Mouse (Mus musculus) gastrocnemius, adult 8-10 months (tissue): ENCODE measurements around the gene Immp2l. TPM values are rescaled to one million over a fixed set of nuclear protein-coding genes. Genes with fewer than 3 reads are reported as not detected.

Source experiments
- DNase-seq, 2 experiments: peaks; one replicate each; pipeline ENCODE4 v3.0.0; 2022; ENCODE audit warnings: low spot score in 2 of 2
- total RNA-seq, 4 experiments: library from RNA; stranded (reverse); gene quantifications; 2 replicates each; pipeline ENCODE4 v1.2.4; 2022

The Immp2l gene
- total RNA-seq, 4 experiments from 2014 or later: 11.0 to 15.7 (median 13.6) TPM

DNA sequence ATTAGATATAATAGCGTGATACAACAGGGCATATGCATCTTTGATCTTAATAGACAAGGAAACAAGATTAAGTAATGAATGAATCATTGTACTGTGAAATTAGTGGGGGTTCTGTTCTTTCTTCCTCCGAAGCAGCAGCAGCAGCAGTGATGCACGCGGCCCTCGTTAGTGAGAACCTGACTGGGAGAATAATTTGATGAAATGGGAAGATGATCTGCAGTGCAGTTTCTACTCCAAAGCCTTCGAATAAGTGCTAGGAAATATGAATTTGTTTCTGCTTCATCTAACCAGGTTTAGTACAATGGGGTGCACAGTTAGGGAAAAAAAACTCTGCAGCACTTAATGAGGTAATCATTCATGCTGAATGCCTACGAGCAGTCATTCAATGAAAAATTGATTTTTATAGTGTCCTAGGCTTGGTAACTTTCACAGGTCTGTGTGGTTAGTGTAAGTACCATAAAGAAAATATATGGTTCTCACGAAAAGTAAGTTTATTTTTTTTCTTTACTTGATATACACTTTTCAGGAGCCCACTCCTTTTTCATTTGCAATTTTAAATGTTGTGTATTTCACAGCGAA, 401.3 kb downstream of the Immp2l start:
- no peak for DNase-seq

DNA sequence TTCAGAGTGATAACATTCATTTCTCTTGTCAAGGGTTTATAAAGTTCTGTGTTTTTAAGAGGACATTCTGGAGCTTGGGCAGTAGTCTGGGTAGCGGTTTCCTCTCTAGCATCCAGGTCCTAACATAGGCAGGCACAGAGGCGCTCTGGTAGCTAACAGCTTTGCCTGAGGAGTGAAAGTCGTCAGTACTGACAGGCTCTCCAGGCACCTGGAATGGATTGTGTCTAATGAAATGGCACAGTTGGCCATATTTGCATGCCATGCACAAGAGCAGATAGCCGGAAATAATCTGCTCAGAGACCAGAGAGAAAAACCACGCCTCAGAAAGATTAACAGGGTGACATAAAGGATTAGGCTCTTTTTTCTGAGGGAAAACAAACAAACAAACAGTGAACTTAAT, 403.6 kb downstream of the Immp2l start:
- DNase-seq: no peak

DNA sequence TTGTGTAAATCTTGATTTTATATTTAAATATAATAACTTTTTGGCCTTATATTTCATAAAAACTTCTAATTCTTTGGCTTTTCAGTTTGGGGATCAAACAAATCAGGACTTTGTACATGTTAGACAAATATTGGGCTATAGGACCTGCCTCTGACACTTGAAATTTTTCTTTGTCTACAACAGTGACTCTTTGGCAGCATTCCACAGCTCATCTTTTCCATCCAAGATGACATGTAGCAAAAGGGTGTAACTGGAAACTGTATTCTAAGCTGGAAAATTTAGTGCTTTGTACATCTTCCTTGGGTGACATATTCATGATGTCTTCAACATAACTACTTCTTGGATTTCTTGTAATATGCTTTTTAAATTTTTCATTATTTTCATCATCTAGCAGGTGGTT, 404.9 kb downstream of the Immp2l start:
- DNase-seq: no peak

DNA sequence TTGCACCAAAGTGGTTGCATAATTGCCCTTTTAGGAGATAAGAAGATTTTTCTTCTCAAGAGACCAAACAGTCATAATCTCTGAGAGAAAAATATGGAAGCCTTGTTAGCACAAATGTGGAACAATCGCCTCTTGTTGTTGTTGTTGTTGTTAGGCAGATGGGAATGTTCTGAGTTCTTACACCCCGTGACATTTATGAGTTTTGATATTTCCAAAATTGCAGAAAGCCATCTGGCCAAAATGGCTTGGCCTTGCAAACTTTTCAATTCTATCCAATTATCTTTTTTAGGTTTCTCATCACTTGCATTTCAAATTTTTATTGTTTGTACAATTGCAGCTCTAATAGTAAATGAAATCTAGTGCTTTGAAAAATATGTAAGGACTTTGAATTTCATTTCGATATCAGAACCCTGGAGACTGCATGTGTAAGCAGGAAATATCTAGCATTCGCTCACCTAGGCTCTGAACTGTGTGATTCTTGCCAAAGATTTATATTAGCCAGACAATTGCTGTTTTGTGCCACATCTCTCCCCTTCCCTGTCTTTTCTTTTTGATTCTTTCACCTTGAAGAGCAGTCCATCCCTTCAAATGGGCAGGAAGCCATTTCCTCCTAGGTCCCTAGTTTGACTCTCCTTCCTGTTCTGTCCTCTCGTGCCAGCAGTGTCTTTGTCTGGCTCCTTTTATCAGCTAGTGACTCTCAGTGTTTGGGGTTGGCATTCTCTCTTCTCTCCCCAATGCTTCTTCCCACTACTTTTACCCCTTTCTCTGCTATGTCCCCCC, 412.5 kb downstream of the Immp2l start:
- DNase-seq: no peak

DNA sequence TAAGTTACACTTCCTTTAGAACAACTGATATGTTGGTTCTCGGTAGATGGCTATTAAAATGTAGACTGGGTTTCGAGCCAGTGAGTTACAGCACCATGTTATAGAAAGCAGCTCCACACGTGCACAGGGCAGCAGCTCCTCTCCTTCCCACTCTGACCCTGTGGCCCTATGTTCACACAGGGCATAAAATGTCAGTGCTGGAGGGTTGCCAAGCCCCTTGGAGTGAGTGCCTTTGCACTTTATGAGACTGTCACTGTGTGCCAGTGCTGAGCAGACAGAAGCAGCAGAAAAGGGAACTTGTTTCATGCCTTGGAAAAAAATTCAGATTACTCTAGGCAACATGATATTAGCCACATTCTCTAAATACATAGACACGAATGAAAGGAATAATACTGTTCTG, 414.6 kb downstream of the Immp2l start:
- DNase-seq: peak; percentile 34 to 50

DNA sequence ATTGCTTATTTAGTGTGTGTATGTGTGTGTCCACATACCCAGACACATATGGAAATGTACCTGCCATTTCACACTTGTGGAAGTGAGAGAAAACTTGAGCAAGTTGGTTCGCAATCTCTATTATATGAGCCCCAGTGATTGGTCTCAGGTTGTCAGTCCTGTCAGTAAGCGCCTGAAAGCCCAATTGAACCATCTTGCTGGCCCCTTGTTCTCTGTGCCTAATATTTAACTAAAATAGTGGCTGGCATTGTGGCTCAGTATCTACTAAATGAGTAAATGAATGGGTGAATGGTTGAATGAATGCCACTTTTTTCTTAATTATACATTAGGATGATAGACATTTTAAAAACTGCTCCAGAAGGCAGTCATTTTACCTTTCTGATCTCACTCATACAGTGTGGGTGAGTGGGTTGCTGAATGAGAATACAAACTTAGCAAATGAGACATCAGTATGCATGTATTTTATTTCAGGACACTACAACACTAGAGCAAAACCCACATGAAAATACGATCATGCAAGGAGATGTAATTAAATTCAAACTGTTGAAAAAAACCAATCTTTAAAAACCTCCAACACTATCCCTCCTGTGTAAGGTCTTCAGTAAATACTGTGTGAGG, 444.6 kb downstream of the Immp2l start:
- DNase-seq: no peak

DNA sequence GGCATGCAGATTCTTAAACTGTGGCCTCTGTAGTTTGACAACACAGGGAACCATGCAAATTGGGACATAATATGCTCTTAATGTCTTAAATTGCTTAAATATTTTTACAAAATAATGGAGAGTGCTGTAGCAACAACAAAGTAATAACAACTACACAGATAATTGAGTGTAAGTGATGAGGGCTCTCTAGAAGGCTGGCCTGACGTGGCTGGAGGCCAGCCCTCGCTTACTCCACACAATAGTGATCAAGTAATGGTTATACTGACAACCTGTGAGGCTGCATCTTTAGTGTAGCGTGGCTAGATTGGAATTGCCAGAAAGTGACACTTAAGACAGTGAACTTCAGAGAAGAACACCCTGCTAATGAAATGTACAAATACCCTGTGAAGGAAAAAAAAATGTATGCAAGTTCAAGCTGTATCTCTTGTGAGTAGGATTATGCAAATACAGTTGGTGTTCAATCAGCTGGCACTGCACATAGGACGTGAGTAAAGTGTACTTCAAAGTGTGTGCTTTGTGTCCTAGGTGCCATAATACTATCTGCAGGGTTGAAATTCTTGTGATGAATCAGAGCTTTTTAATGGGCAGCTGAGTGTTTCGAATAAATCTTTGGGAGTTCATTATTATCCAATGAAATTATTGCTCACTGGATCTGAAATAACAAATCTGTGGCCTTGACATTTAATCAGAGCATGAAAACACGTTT, 445.4 kb downstream of the Immp2l start:
- DNase-seq: no peak

DNA sequence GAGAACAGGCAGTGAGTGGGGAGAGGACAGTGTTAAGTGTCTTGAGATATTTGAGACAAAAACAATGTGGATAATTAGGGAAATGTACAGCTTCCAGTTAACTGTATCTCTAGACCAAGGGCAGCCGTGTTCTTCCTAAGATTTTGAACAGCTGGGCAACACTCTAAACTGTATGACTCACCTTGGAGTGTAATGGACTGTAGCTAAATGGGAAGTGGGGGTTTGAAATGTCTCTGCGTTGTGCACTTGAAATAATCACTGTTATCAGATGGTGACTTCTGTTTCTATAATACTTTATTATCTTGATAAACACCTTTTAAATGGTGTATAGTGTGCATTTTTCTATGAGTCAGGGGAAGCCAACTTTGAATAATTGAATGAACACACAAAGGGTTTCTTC, 457.6 kb downstream of the Immp2l start:
- DNase-seq: no peak

DNA sequence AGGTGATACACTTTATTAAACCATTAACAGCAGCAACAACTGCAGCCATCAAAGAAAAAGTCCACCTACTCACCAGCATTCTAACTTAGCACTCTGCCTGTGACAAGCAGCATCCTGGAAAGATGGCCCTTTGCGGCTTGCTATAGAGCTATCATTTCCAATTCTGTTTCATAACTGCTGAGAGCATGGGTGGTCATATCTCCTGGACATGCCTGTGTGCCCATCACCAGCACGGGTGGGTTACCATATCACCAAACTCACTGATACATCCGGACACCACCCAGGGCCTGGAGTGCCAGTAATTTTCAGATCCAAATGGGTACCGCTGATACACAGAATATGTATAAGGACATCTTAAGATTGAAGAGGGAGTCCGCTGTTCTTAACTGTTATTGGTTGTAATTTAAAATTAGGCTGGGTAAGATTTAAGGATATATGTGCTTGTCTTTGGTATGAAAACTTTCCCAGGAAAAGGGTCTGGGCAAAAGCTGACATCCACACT, 459.3 kb downstream of the Immp2l start:
- no peak for DNase-seq

DNA sequence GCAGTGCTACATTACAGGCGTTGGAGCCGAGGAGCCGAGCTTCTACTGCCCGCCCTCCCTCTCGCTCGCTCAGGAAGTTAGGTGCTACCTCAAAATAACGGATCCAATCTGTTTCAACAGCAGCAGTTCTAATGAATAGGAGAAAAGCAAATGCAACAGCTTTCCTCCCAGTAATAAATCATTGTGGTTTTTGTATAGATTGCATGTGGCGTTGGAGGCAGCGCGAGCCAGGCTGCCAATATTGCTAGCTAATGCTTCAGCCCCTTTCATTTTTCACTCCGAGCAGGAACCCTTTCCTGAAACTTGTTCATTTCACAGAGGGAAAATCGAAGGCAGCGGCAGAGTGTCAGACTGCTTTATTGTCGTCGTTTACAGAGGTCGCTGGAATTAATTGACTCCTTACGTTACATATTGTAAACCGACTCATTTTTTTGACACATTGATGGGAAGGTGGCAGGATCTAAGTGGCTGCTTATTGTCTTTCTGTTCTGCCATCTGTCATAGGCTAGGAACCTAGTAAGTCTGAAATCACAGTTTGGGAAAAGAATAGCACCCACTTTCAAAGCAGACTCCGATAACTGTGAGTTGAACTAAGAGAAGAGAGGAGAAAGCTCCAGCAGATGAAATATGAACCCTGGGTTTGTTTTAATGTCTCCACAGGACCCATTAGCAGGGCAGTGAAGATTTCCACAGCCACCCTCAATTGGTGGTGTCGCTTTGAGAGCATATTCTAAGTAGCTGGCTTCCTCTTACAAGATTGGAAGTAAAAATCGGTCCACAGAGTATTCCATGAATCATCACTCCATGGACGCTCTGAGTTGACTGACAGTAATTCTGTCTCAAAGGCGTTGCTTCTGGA, 459.9 kb downstream of the Immp2l start:
- DNase-seq: no peak

DNA sequence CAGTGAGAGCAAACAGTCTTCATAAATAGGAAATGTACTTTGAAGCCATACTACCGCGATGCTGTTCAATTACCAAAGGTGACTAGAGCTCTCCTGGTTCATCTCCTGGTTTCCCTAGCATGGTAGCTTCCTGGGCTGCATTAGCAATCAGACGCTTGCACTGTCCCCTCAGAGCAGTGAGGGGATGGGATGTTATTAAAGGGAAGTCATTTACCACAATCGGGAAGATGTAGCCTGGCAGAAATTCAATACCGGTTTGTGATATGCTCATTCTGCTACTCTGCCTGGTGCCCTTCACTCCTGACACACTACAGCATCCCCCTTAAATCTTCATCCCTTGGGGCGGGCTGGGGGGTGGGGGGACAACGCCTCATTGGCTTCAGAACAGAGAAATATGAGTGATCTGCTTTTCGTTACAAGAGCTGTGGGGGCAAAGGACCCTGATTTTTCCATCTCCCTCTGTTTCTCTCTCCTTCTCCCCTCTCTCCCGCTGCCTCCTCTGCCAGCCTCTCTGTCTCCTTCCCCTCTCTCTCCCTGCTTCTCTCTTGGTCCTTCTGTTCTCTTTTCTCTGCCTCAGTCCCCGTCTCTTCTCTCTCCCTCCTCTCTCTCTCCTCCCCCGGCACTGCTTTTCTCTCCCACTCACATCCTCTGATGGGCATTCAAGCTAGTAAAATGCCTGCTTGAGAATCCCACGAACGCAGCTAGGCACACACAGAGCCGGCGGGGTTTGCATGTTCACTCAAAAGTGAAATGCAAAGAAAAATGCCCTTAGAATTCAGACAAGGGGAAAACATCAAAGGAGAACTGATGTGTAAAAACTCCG, 461.0 kb downstream of the Immp2l start:
- DNase-seq: no peak

DNA sequence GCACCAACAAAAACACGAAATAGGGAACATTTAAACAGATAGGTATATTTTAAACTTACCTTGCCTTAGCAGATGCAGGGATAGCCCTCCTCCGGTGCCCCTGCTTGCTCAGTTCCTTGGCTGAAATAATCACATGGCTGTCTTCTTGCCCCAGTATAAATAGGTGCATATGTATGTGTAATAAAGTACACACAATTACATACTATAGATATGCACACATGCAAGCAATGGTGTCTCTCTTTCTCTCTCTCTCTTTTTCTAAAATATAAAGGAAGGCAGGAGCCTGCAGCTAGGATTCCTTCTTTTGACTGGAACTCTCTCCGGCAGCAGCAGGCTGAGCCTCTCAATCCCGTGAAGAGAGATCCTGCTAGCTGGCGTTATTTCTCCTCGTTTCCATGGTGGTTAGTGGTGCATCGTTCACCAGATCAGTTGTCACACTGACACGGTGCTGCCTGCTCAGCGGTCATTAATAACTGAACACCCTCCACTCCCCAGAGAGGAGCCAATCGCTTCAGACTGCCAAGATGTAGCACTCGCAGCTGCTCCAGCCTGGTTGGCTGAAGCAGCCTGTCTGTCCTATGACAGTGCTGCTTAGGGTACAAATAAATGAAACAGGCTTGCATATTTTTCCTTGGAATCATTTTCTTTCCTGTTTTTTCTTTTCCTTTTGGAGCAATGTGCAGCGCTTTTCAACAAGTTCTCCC, 461.8 kb downstream of the Immp2l start:
- DNase-seq: peak; percentile 6 to 29

DNA sequence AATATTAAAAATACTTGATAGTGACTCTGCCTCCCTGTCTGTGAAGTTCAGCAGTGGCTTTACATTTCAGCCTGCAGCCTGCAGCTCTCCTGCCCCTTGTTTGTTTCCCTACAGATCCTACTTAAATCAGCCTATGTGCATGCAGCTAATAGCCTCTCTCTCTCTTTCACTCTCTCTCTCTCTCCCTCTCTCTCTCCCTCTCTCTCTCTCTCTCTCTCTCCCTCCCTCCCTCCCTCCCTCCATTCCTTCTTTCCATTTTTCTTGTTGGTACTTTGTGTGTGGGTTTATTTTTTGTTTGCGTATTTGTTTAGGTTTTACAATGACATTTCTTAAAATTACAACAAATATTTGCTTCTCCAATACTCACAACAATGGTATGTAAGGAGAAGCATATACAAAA, 462.4 kb downstream of the Immp2l start, which contains the start of gene Lrrn3:
Gene Lrrn3 (minus strand): TSS at position 101 of the 400 bp plus-strand sequence.
- DNase-seq: no peak

DNA sequence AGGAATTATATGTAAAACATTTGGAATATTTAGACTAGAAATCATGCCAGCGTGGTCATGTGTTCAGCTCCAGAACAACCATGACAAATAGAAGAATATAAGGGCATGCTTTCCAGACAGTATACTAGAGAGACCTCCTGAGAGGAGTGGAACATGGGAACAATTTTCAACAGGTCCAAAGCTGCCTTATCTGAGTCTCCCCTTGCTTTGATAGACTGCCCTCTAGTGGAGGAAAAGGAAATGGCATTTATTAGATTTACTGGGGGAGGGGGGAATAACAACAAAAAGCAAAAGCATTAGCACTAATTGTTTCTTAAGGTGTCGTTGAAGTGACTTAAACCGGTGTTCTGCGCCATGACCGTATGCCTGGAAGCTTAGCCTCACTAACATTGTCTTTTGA, 463.1 kb downstream of the Immp2l start:
- DNase-seq: no peak

DNA sequence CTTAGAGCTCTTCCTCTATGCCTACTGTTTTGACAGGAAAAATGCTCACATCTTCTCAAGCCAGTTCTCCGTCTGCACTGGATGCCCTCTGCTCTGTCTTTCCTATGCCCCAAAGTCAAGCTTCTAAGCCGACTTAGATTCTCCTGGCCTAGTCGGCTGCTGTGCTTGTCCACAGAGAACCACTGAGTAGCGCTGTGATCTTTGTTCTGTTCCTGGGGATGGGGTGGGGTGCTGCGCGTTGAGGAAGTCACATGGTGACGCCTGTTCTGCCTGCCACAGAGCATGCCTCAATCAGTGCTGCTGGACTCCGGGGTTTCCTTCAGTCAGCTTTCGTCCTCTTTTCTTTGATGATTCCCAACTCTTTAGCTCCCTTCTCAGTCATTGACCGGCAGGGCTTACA, 470.7 kb downstream of the Immp2l start:
- no peak for DNase-seq

DNA sequence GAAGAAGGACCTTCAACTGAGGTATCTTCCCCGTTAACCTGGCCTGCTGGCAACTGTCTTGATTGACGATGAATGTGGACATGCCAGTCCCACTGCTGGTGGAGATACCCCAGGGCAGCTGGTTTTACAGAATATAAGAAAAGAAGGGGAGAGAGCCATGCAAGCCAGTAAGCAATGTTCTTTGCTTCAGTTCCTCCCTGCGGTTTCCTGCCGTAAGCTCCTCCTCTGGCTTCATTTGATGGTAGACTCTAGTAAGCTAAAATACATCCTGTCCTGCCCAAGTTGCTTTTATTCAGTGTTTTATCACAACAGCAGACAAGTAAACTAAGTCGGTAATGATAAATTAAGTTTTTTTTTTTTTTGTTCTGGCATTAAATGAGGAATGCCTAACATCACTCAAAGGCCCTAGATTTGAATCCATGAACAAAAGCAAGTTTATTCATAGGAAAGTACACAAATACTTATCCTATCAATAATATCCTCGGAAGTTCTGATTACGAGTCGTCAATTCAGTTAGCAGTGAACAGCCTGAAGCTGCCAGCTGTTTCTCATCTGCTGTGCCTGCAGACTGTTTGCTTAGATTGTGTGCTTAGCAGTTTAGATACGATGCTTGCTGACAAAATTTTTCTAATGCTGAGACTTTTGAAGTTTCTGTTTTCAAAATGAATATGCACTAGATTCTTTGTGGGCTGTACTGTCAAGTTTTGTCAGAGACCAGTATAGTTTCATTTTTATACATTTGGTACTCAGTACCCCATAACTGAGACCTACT, 476.3 kb downstream of the Immp2l start:
- DNase-seq: no peak

DNA sequence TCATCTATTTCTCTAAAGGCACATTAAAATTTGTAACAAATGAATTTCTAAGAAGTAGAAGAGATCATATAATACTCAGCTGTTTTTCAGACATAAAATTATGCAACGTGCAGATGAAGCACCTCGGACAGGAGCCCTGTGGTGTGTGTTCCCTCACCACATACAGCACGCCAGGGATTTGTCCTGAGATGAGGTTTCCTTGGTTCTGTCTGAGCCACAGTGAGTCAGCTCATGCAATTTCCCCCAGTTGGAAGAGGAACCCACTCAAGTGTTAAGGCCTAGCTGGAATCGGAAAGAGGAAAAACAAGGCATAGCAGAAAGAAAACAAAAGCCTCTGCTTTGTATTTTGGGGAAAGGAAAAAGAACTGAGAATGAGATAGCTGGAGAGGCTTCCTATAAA, 484.7 kb downstream of the Immp2l start:
- DNase-seq: no peak

DNA sequence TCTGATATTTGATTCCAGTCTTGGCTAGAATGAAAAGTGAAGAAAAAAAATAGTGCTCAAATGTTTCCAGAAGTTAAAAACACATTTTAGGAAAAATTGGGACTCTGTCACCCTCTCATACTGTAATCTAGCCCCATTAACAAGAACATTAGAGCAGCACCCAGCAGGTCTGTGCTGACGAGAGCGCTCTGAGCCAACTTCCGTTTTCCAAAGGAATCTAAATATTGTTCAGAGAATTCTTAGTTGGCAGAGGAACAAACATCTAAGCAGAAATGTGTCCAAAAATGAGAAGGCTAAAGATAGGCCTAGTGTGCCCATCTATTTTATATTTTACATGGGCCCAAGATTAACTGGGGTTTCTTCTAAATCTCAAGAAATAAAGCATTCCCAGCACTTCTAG, 486.7 kb downstream of the Immp2l start:
- DNase-seq: no peak

DNA sequence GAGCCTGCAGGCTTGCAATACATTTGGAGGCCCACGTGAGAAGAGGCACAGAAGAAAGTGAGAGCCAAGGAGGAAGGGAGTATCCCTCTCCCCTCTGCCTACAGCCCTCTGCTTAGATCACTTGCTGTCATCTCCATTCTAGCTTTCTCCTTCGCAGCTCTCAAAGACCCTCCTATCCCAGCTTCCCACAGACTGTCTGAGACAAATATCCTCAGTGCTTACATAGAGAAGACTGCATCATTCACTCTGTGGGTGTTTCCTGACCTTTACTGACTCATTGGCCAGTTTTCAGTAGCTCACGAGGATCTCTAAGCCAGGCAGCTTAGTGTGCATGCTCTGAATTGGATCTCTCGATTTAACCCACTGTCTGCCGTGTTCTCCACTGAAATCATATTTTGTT, 495.0 kb downstream of the Immp2l start:
- no peak for DNase-seq
